ENCODE assay signal across 30 mouse cellular contexts in genomic region chr3:55830226-55830625, GRCm38 (mm10). TPM values are rescaled to one million over a fixed set of nuclear protein-coding genes. Genes with fewer than 3 reads are reported as not detected.
DNase-seq lines count a peak whose midpoint lies in the region; ATAC-seq and TF ChIP-seq lines count a peak whose summit lies in the region.
"Had no signal": no experiment of that assay in that cellular context is flagged by ENCODE, and none has a peak within 500 bp of the region (broad histone marks: within the 10 kb centered on the region; RNA-seq: fewer than 3 reads in every experiment).

No protein-coding gene starts in this region.

- H3K36me3 ChIP-seq in midbrain, embryonic 11.5 days (ENCODE audit: control insufficient read depth, insufficient read depth, low read length): no peaks in the 10 kb centered on the region
- no peaks in the 10 kb centered on the region for H3K36me3 ChIP-seq in midbrain, postnatal 0 days (ENCODE audit: insufficient read depth, low read length)
- H3K36me3 ChIP-seq in embryonic facial prominence, embryonic 11.5 days (replicated peaks; ENCODE audit: control insufficient read depth, insufficient read depth, low read depth, low read length): no peaks in the 10 kb centered on the region
- no peaks in the 10 kb centered on the region for H3K36me3 ChIP-seq in hindbrain, embryonic 15.5 days
- no peaks in the 10 kb centered on the region for H3K36me3 ChIP-seq in neural tube, embryonic 15.5 days
- no peaks in the 10 kb centered on the region for H3K36me3 ChIP-seq in intestine, postnatal 0 days (ENCODE audit: control insufficient read depth, insufficient read depth)
- H3K36me3 ChIP-seq: forebrain, embryonic 15.5 days; G1E; heart, embryonic 13.5 days; limb, embryonic 15.5 days; liver, embryonic 15.5 days; lung, embryonic 15.5 days had no signal

- intact Hi-C loops in gastrocnemius, adult 2 months (cut with DNase I): no loop called here

- 82% methylated on average over 5 of the region's 5 CpGs for WGBS in midbrain, embryonic 11.5 days
- WGBS in midbrain, postnatal 0 days: 60% methylated on average over 5 of the region's 5 CpGs
- 31% methylated on average over 5 of the region's 5 CpGs for WGBS in embryonic facial prominence, embryonic 11.5 days
- 45% methylated on average over 5 of the region's 5 CpGs for WGBS in hindbrain, embryonic 15.5 days
- WGBS in neural tube, embryonic 15.5 days: 23% methylated on average over 5 of the region's 5 CpGs
- WGBS in intestine, postnatal 0 days: 68% methylated on average over 5 of the region's 5 CpGs

- no peak for TF ChIP-seq CTCF in midbrain, postnatal 0 days (IDR thresholded peaks at IDR 0.05)
- TF ChIP-seq CTCF in gastrocnemius, adult 2 months (IDR thresholded peaks at IDR 0.05): no peak
- TF ChIP-seq CTCF in intestine, postnatal 0 days (IDR thresholded peaks at IDR 0.05; ENCODE audit: low read depth): no peak

- H3K27me3 ChIP-seq in midbrain, embryonic 11.5 days (ENCODE audit: control insufficient read depth, insufficient read depth, low read length): no peaks in the 10 kb centered on the region
- no peaks in the 10 kb centered on the region for H3K27me3 ChIP-seq in midbrain, postnatal 0 days (ENCODE audit: insufficient read depth, low read length)
- no peaks in the 10 kb centered on the region for H3K27me3 ChIP-seq in embryonic facial prominence, embryonic 11.5 days (ENCODE audit: control insufficient read depth, insufficient read depth, low read length)
- H3K27me3 ChIP-seq in hindbrain, embryonic 15.5 days: no peaks in the 10 kb centered on the region
- H3K27me3 ChIP-seq in neural tube, embryonic 15.5 days (replicated peaks): no peaks in the 10 kb centered on the region
- H3K27me3 ChIP-seq in intestine, postnatal 0 days (replicated peaks; ENCODE audit: control insufficient read depth, insufficient read depth, low read length): no peaks in the 10 kb centered on the region
- H3K27me3 ChIP-seq: CH12.LX; forebrain, embryonic 15.5 days; heart, embryonic 13.5 days; limb, embryonic 15.5 days; liver, embryonic 15.5 days; lung, embryonic 15.5 days; megakaryocyte, embryonic 14.5 days; Patski had no signal

- no peak overlapping the region for H3K4me3 ChIP-seq in midbrain, embryonic 11.5 days (ENCODE audit: low read depth, low read length)
- no peak overlapping the region for H3K4me3 ChIP-seq in midbrain, postnatal 0 days (ENCODE audit: low read depth, low read length)
- H3K4me3 ChIP-seq in embryonic facial prominence, embryonic 11.5 days (ENCODE audit: low read depth, low read length): no peak overlapping the region
- no peak overlapping the region for H3K4me3 ChIP-seq in hindbrain, embryonic 15.5 days
- H3K4me3 ChIP-seq in neural tube, embryonic 15.5 days (replicated peaks): no peak overlapping the region
- no peak overlapping the region for H3K4me3 ChIP-seq in gastrocnemius, adult 2 months
- no peak overlapping the region for H3K4me3 ChIP-seq in intestine, postnatal 0 days (ENCODE audit: low read depth, low read length)
- H3K4me3 ChIP-seq: forebrain, embryonic 15.5 days; heart, adult 2 months; heart, embryonic 13.5 days; left cerebral cortex, adult 2 months; limb, embryonic 15.5 days; liver, embryonic 15.5 days; lung, embryonic 15.5 days; megakaryocyte, embryonic 14.5 days had no signal

- H3K4me1 ChIP-seq in midbrain, embryonic 11.5 days (ENCODE audit: control insufficient read depth, insufficient read depth, low read length): peaks cover 4% of the 10 kb centered on the region; the same call in 1 of the 2 replicates
- H3K4me1 ChIP-seq in midbrain, postnatal 0 days (ENCODE audit: insufficient read depth, low read length): no peaks in the 10 kb centered on the region
- H3K4me1 ChIP-seq in embryonic facial prominence, embryonic 11.5 days (ENCODE audit: control insufficient read depth, insufficient read depth, low read length): no peaks in the 10 kb centered on the region; the same call in 1 of the 2 replicates
- H3K4me1 ChIP-seq in hindbrain, embryonic 15.5 days (replicated peaks): peaks cover 15% of the 10 kb centered on the region; the same call in 1 of the 2 replicates
- H3K4me1 ChIP-seq in neural tube, embryonic 15.5 days: peaks cover 13% of the 10 kb centered on the region
- H3K4me1 ChIP-seq in intestine, postnatal 0 days (replicated peaks; ENCODE audit: control insufficient read depth, insufficient read depth, low read length): no peaks in the 10 kb centered on the region
- H3K4me1 ChIP-seq: forebrain, embryonic 15.5 days; limb, embryonic 15.5 days had no signal

- no peaks in the 10 kb centered on the region for H3K9me3 ChIP-seq in midbrain, embryonic 11.5 days (ENCODE audit: control insufficient read depth, low read length)
- no peaks in the 10 kb centered on the region for H3K9me3 ChIP-seq in midbrain, postnatal 0 days (ENCODE audit: low read length)
- no peaks in the 10 kb centered on the region for H3K9me3 ChIP-seq in embryonic facial prominence, embryonic 11.5 days (replicated peaks; ENCODE audit: control insufficient read depth, low read length)
- no peaks in the 10 kb centered on the region for H3K9me3 ChIP-seq in hindbrain, embryonic 15.5 days
- H3K9me3 ChIP-seq in neural tube, embryonic 15.5 days (replicated peaks): no peaks in the 10 kb centered on the region
- no peaks in the 10 kb centered on the region for H3K9me3 ChIP-seq in intestine, postnatal 0 days (ENCODE audit: control insufficient read depth)
- H3K9me3 ChIP-seq: forebrain, embryonic 15.5 days; G1E; heart, embryonic 13.5 days; limb, embryonic 15.5 days; liver, embryonic 15.5 days; lung, embryonic 15.5 days; megakaryocyte, embryonic 14.5 days had no signal

- no peak overlapping the region for H3K4me2 ChIP-seq in midbrain, embryonic 11.5 days
- no peak overlapping the region for H3K4me2 ChIP-seq in midbrain, postnatal 0 days (ENCODE audit: low read depth, low read length, poor library complexity, severe bottlenecking)
- H3K4me2 ChIP-seq in embryonic facial prominence, embryonic 11.5 days (ENCODE audit: low read depth, low read length): no peak overlapping the region
- H3K4me2 ChIP-seq in hindbrain, embryonic 15.5 days: no peak overlapping the region
- H3K4me2 ChIP-seq in neural tube, embryonic 15.5 days: no peak overlapping the region
- H3K4me2 ChIP-seq in intestine, postnatal 0 days (replicated peaks; ENCODE audit: low read depth): no peak overlapping the region
- H3K4me2 ChIP-seq: forebrain, embryonic 15.5 days; heart, embryonic 13.5 days; limb, embryonic 15.5 days; liver, embryonic 15.5 days; lung, embryonic 15.5 days had no signal

- no peak overlapping the region for H3K27ac ChIP-seq in midbrain, embryonic 11.5 days (ENCODE audit: low read depth, low read length)
- no peak overlapping the region for H3K27ac ChIP-seq in midbrain, postnatal 0 days (ENCODE audit: low read depth, low read length)
- H3K27ac ChIP-seq in embryonic facial prominence, embryonic 11.5 days (replicated peaks; ENCODE audit: low read depth, low read length): 0 out of 2 replicates have a peak overlapping the region, but pooled peaks have one; percentile 9
- H3K27ac ChIP-seq in hindbrain, embryonic 15.5 days (replicated peaks): no peak overlapping the region
- 0 out of 2 replicates have a peak overlapping the region, but pooled peaks have one; percentile 28 for H3K27ac ChIP-seq in neural tube, embryonic 15.5 days (replicated peaks)
- no peak overlapping the region for H3K27ac ChIP-seq in gastrocnemius, adult 2 months
- no peak overlapping the region for H3K27ac ChIP-seq in intestine, postnatal 0 days (ENCODE audit: low read depth, low read length)
- H3K27ac ChIP-seq: forebrain, embryonic 15.5 days; heart, adult 2 months; heart, embryonic 13.5 days; kidney, postnatal 0 days; left cerebral cortex, adult 2 months; limb, embryonic 15.5 days; liver, embryonic 15.5 days; lung, embryonic 15.5 days had no signal

- DNase-seq in midbrain, embryonic 11.5 days (ENCODE audit: low spot score, missing footprints): no peak
- no peak for DNase-seq in midbrain, postnatal 0 days (ENCODE audit: low spot score)
- no peak for DNase-seq in embryonic facial prominence, embryonic 11.5 days (ENCODE audit: low spot score)
- no peak for DNase-seq in gastrocnemius, adult 2 months
- DNase-seq: B cell, adult 2 months; cerebellum, adult 11-12 months; cerebellum, postnatal 10 days; gastrocnemius, postnatal 36 days; heart, adult 2 months; heart, postnatal 14 days; kidney, adult 2 months; left cerebral cortex, postnatal 4 days; lung, postnatal 36 days; right cerebral cortex, adult 18-20 months; right cerebral cortex, postnatal 4 days; thymus, postnatal 14 days had no signal

- no peak overlapping the region for H3K9ac ChIP-seq in midbrain, embryonic 11.5 days (ENCODE audit: low read length)
- H3K9ac ChIP-seq in midbrain, postnatal 0 days (replicated peaks; ENCODE audit: low read length, poor library complexity, severe bottlenecking): no peak overlapping the region
- no peak overlapping the region for H3K9ac ChIP-seq in embryonic facial prominence, embryonic 11.5 days (replicated peaks; ENCODE audit: low read length)
- no peak overlapping the region for H3K9ac ChIP-seq in hindbrain, embryonic 15.5 days
- no peak overlapping the region for H3K9ac ChIP-seq in neural tube, embryonic 15.5 days (replicated peaks)
- no peak overlapping the region for H3K9ac ChIP-seq in intestine, postnatal 0 days (ENCODE audit: low read depth, low read length)
- H3K9ac ChIP-seq: forebrain, embryonic 15.5 days; heart, embryonic 13.5 days; limb, embryonic 15.5 days; liver, embryonic 15.5 days; lung, embryonic 15.5 days had no signal

- ATAC-seq in midbrain, embryonic 11.5 days (ENCODE audit: low FRiP score): peak; percentile 69; the same call in 1 of the 2 replicates
- ATAC-seq in midbrain, postnatal 0 days (ENCODE audit: low FRiP score): no peak
- ATAC-seq in embryonic facial prominence, embryonic 11.5 days (replicated peaks; ENCODE audit: insufficient number of reproducible peaks, low FRiP score, low TSS enrichment, low read depth): no peak
- peak; percentile 50; the same call in 1 of the 2 replicates for ATAC-seq in hindbrain, embryonic 15.5 days (ENCODE audit: low FRiP score, low read depth)
- ATAC-seq in neural tube, embryonic 15.5 days (ENCODE audit: low FRiP score): peak; percentile 49
- ATAC-seq in intestine, postnatal 0 days: no peak
- ATAC-seq: forebrain, embryonic 15.5 days; Patski had no signal

RNA-seq across cellular contexts. Expression of gene Mab21l1, which starts 47.9 kb away (rescaled TPM):
- 92.8 and 102 TPM in 2 replicates for polyA plus RNA-seq in midbrain, embryonic 11.5 days (2014; fragmentation: Nextera tagmentation; extraction: Ambion mirVana)
- 151 and 152 TPM in 2 replicates for total RNA-seq in midbrain, postnatal 0 days (2014; rRNA removed)
- polyA plus RNA-seq in midbrain, postnatal 0 days (2015; fragmentation: Nextera tagmentation; extraction: Ambion mirVana): 131 and 148 TPM in 2 replicates
- 68.3 and 76.1 TPM in 2 replicates for polyA plus RNA-seq in embryonic facial prominence, embryonic 11.5 days (2014; fragmentation: Nextera tagmentation; extraction: Ambion mirVana)
- polyA plus RNA-seq in hindbrain, embryonic 15.5 days (2015; fragmentation: Nextera tagmentation; extraction: Ambion mirVana): 169 and 177 TPM in 2 replicates
- 67.4 and 85.1 TPM in 2 replicates for polyA plus RNA-seq in neural tube, embryonic 15.5 days (2015; fragmentation: Nextera tagmentation; extraction: Ambion mirVana)
- 1 to 10 TPM in 1 of 2 experiments, under 1 TPM in 1; 0.86 to 3.7 TPM for total RNA-seq in gastrocnemius, adult 2 months (2021)
- polyA plus RNA-seq in intestine, postnatal 0 days (2015; fragmentation: Nextera tagmentation; extraction: Ambion mirVana): 4.0 TPM in 2 replicates
- total RNA-seq: CH12.LX; heart, postnatal 14 days had no signal
- polyA plus RNA-seq: G1E had no signal

Comparison
In these comparisons a context has a peak if more than half of its experiments do, and no peak if none do; other contexts are left out.
1. ATAC-seq: peak in midbrain, embryonic 11.5 days (single experiment), hindbrain, embryonic 15.5 days (single experiment) and neural tube, embryonic 15.5 days (single experiment); none in midbrain, postnatal 0 days (single experiment), embryonic facial prominence, embryonic 11.5 days (single experiment) and intestine, postnatal 0 days (single experiment).
2. H3K27ac ChIP-seq: peak in embryonic facial prominence, embryonic 11.5 days (single experiment) and neural tube, embryonic 15.5 days (single experiment); none in midbrain, embryonic 11.5 days (single experiment), midbrain, postnatal 0 days (single experiment), hindbrain, embryonic 15.5 days (single experiment), gastrocnemius, adult 2 months (single experiment) and intestine, postnatal 0 days (single experiment).
3. RNA of gene Mab21l1, which starts 47.9 kb away (polyA plus RNA-seq): 169 to 177 TPM in hindbrain, embryonic 15.5 days, 131 to 148 TPM in midbrain, postnatal 0 days, 92.8 to 102 TPM in midbrain, embryonic 11.5 days, 67.4 to 85.1 TPM in neural tube, embryonic 15.5 days and 68.3 to 76.1 TPM in embryonic facial prominence, embryonic 11.5 days; 4.0 TPM in intestine, postnatal 0 days; every median in the first group is over 10 times any median in the second.